Mouse (Mus musculus): Measurements from ENCODE around the gene Dynlt1b.
"Not testable (repeated sequence)": the region's sequence is repeated elsewhere in the genome, so short reads cannot be mapped to it uniquely, and the experiment has no call there.

DNA sequence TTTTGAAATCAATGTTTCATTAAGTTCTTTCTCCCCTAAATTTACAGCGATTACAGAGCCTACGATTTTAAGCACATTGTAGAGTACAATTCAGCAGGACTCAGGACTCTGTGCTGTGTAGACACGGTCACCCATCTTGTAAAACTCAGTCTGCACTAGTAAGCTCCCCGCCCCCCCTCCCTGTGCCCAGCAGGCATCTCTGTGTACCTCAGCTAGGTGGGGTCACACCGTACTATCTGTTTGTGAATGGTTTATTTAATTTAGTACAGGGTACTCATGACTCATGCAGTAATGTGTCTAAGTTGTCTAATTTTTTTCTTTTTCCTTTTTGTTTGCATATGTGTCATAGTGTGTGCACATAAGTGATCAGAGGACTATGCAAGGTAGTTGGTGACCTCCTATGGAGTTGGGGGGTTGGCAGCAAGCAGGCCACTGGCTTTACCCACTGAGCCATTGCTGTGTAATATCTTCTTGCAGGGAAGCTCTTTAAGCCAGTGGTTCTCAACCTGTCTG lies 31.2 kb downstream of the Dynlt1b start:
- not testable (repeated sequence) for TF ChIP-seq CTCF, POLR2A (IDR thresholded peaks at IDR 0.05; ENCODE audit: insufficient read depth, low read depth, low read length)
